In genomic region chr13:47180776-47181175, GRCm38 (mm10) we compare ENCODE assay signal across 11 mouse cellular contexts.
"Had no signal": no experiment of that assay in that cellular context is flagged by ENCODE, and none has a peak within 500 bp of the region (broad histone marks: within the 10 kb centered on the region; RNA-seq: fewer than 3 reads in every experiment).

No protein-coding gene starts in this region.

- H3K9ac ChIP-seq: neural tube, embryonic 12.5 days had no signal

- H3K9me3 ChIP-seq: limb, embryonic 10.5 days; neural tube, embryonic 12.5 days had no signal

- H3K4me3 ChIP-seq: left cerebral cortex, adult 2 months; limb, embryonic 10.5 days; neural tube, embryonic 12.5 days had no signal

- H3K27me3 ChIP-seq: neural tube, embryonic 12.5 days had no signal

- H3K36me3 ChIP-seq: limb, embryonic 10.5 days; neural tube, embryonic 12.5 days had no signal

- H3K4me1 ChIP-seq: limb, embryonic 10.5 days; neural tube, embryonic 12.5 days had no signal

- H3K27ac ChIP-seq: left cerebral cortex, adult 2 months; limb, embryonic 10.5 days; macrophage; neural tube, embryonic 12.5 days; stomach, postnatal 0 days had no signal

- H3K4me2 ChIP-seq: neural tube, embryonic 12.5 days had no signal

- DNase-seq: kidney, adult 8-10 months; kidney, postnatal 25 days; lung, adult 2 months; midbrain, embryonic 14.5 days had no signal

- ATAC-seq: intestine, postnatal 0 days; lung, postnatal 0 days had no signal
